Mouse (Mus musculus) cortical plate, adult 2 months (tissue): Measurements from ENCODE around the gene Orm3.

Experiments used
- CTCF ChIP-seq: fragments of 200-500 bp; IDR thresholded peaks from 2 replicates; pipeline ENCODE4 v1.5.1; 2011; ENCODE audit warnings: mild to moderate bottlenecking, control low read depth, low read length; ENCODE audit not compliant: insufficient read depth; ENCODE audit errors: extremely low read depth
- POLR2A ChIP-seq: fragments of 200-500 bp; IDR thresholded peaks from 2 replicates; pipeline ENCODE4 v1.6.1; 2011; ENCODE audit warnings: mild to moderate bottlenecking, low read length, control low read depth; ENCODE audit not compliant: insufficient read depth; ENCODE audit errors: extremely low read depth

GRCm38 (mm10) chr4:63346659-63347058, 9.3 kb upstream of the Orm3 start:
- TF ChIP-seq CTCF: no peak
- no peak for TF ChIP-seq POLR2A
